Comparison of ENCODE assay signal across 18 mouse cellular contexts in the genomic region with DNA sequence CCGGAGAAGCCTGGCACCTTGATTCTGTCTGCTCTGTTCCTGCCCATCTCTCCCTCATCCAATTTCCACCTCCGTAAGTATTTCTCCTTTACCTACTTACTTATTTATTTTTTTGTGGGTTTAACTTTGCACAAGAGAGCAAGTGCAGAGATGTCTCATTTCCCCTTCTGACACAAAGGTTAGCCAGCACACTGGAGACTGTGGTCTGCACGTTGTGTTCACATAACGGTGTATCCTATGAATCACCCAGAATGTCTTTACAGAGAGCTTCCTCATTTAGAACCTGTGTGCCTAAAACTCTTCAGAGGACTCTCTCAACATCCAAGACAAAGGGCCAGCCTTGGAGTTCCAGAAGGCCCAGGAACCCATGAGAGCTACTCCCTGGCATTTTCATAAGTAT.
"Had no signal": no experiment of that assay in that cellular context is flagged by ENCODE, and none has a peak within 500 bp of the region (broad histone marks: within the 10 kb centered on the region; RNA-seq: fewer than 3 reads in every experiment).

No protein-coding gene starts in this region.

- ATAC-seq: intestine, postnatal 0 days; midbrain, embryonic 13.5 days had no signal

- H3K9ac ChIP-seq: lung, embryonic 15.5 days; midbrain, embryonic 13.5 days; neural tube, embryonic 15.5 days had no signal

- H3K36me3 ChIP-seq: limb, embryonic 10.5 days; lung, embryonic 15.5 days; midbrain, embryonic 13.5 days; neural tube, embryonic 15.5 days had no signal

- H3K4me1 ChIP-seq: limb, embryonic 10.5 days; lung, embryonic 15.5 days; midbrain, embryonic 13.5 days; neural tube, embryonic 15.5 days had no signal

- H3K4me3 ChIP-seq: layer of hippocampus, adult 2 months; left cerebral cortex, adult 2 months; limb, embryonic 10.5 days; lung, embryonic 15.5 days; midbrain, embryonic 13.5 days; myocyte; neural tube, embryonic 15.5 days had no signal

- DNase-seq: kidney, adult 9 months; kidney, postnatal 36 days; retina, postnatal 1 day; right cerebral cortex, postnatal 4 days; spleen, adult 18-20 months; thymus, adult 18-20 months; thymus, postnatal 14 days had no signal

- H3K27me3 ChIP-seq: neural tube, embryonic 15.5 days had no signal

- H3K9me3 ChIP-seq: limb, embryonic 10.5 days; lung, embryonic 15.5 days; midbrain, embryonic 13.5 days; neural tube, embryonic 15.5 days had no signal

- H3K4me2 ChIP-seq: liver, embryonic 11.5 days; lung, embryonic 15.5 days; midbrain, embryonic 13.5 days; neural tube, embryonic 15.5 days had no signal

- H3K27ac ChIP-seq: kidney, postnatal 0 days; left cerebral cortex, adult 2 months; limb, embryonic 10.5 days; lung, embryonic 15.5 days; macrophage; midbrain, embryonic 13.5 days; neural tube, embryonic 15.5 days had no signal
